Mouse (Mus musculus) MEL (cell line): ENCODE measurements around the gene Ess2. TPM values are rescaled to one million over a fixed set of nuclear protein-coding genes. Genes with fewer than 3 reads are reported as not detected.
"Not testable (repeated sequence)": the region's sequence is repeated elsewhere in the genome, so short reads cannot be mapped to it uniquely, and the experiment has no call there.

ENCODE experiments used
- DNase-seq: peaks from one replicate; pipeline ENCODE4 v3.0.0; 2011; ENCODE audit warnings: low read depth, low spot score
- H3K27ac ChIP-seq: 2 replicates; pipeline ENCODE4 v1.5.1; 2012; ENCODE audit warnings: low read depth, mild to moderate bottlenecking, control low read depth, low read length, moderate library complexity; ENCODE audit not compliant: control insufficient read depth
- H3K27me3 ChIP-seq, 2 experiments: fragments of 150-350 bp in 1 of 2; sonication (generic) in 1 of 2; 2 replicates each; pipeline ENCODE4 v1.6.1; 2012; ENCODE audit warnings: low read length in 2 of 2, mild to moderate bottlenecking in 2 of 2, improper control_type of control experiment in 1 of 2, moderate library complexity in 1 of 2; ENCODE audit not compliant: insufficient read depth in 2 of 2, control insufficient read depth in 1 of 2
- H3K36me3 ChIP-seq, 2 experiments: 2 replicates each; pipeline ENCODE4 v1.6.1; 2012 to 2014; ENCODE audit warnings: low read length in 2 of 2, improper control_type of control experiment in 1 of 2, inconsistent platforms in 1 of 2, mild to moderate bottlenecking in 1 of 2; ENCODE audit not compliant: insufficient read depth in 2 of 2, control insufficient read depth in 1 of 2
- H3K4me1 ChIP-seq, 2 experiments: fragments of 150-350 bp in 1 of 2; sonication (generic) in 1 of 2; 2 replicates each; pipeline ENCODE4 v1.6.1; 2012; ENCODE audit warnings: low read length in 2 of 2, improper control_type of control experiment in 1 of 2, mild to moderate bottlenecking in 1 of 2; ENCODE audit not compliant: insufficient read depth in 2 of 2, control insufficient read depth in 1 of 2
- H3K4me3 ChIP-seq, 2 experiments: fragments of 150-350 bp in 1 of 2; sonication (generic) in 1 of 2; 2 replicates each; pipeline ENCODE4 v1.5.1; 2012; ENCODE audit warnings: low read depth in 2 of 2, low read length in 2 of 2, mild to moderate bottlenecking in 2 of 2, moderate library complexity in 2 of 2, control low read depth in 1 of 2, improper control_type of control experiment in 1 of 2; ENCODE audit not compliant: control insufficient read depth in 1 of 2, insufficient read depth in 1 of 2
- H3K79me2 ChIP-seq: 2 replicates; pipeline ENCODE4 v1.6.1; 2012; ENCODE audit warnings: mild to moderate bottlenecking, low read length, moderate library complexity; ENCODE audit not compliant: control insufficient read depth, poor library complexity, insufficient read depth
- H3K9ac ChIP-seq: 2 replicates; pipeline ENCODE4 v1.6.1; 2012; ENCODE audit warnings: low read depth, mild to moderate bottlenecking, control low read depth, low read length, moderate library complexity; ENCODE audit not compliant: control insufficient read depth, poor library complexity, severe bottlenecking
- H3K9me3 ChIP-seq: fragments of 150-350 bp; sonication (generic); replicated peaks from 2 replicates; pipeline ENCODE4 v1.6.1; 2012; ENCODE audit warnings: mild to moderate bottlenecking, low read length, improper control_type of control experiment, moderate library complexity; ENCODE audit not compliant: insufficient read depth
- CHD2 ChIP-seq: IDR thresholded peaks from 2 replicates; pipeline ENCODE4 v1.6.1; 2011; ENCODE audit warnings: low read length, improper control_type of control experiment
- CTCF ChIP-seq, 3 experiments: IDR thresholded peaks in 2 of 3; conservative IDR thresholded peaks in 1 of 3; 2 replicates each; pipeline ENCODE4 v1.5.1; 2011 to 2012; ENCODE audit warnings: low read length in 3 of 3, low read depth in 2 of 3, mild to moderate bottlenecking in 2 of 3, improper control_type of control experiment in 1 of 3, inconsistent platforms in 1 of 3, mixed read lengths in 1 of 3, moderate library complexity in 1 of 3; ENCODE audit not compliant: control insufficient read depth in 1 of 3, insufficient read depth in 1 of 3, poor library complexity in 1 of 3, severe bottlenecking in 1 of 3
- E2F4 ChIP-seq: IDR thresholded peaks from 2 replicates; pipeline ENCODE4 v1.6.1; 2011; ENCODE audit warnings: low read depth, low read length, improper control_type of control experiment, borderline replicate concordance
- ELF1 ChIP-seq: IDR thresholded peaks from 2 replicates; pipeline ENCODE4 v1.6.1; 2014; ENCODE audit warnings: low read depth, mild to moderate bottlenecking, inconsistent platforms, low read length, improper control_type of control experiment, moderate library complexity
- GABPA ChIP-seq: IDR thresholded peaks from 2 replicates; pipeline ENCODE4 v1.6.1; 2012; ENCODE audit warnings: low read depth, mild to moderate bottlenecking, inconsistent platforms, low read length, improper control_type of control experiment, moderate library complexity
- HCFC1 ChIP-seq: IDR thresholded peaks from 2 replicates; pipeline ENCODE4 v1.6.1; 2012; ENCODE audit warnings: low read depth, mild to moderate bottlenecking, inconsistent platforms, low read length, improper control_type of control experiment, moderate library complexity
- JUND ChIP-seq: IDR thresholded peaks from 2 replicates; pipeline ENCODE4 v1.6.1; 2011; ENCODE audit warnings: low read depth, mild to moderate bottlenecking, improper control_type of control experiment, low read length
- KAT2A ChIP-seq: conservative IDR thresholded peaks from 2 replicates; pipeline ENCODE4 v1.6.1; 2012; ENCODE audit warnings: low read depth, low read length, improper control_type of control experiment, inconsistent platforms
- MAX ChIP-seq: IDR thresholded peaks from 2 replicates; pipeline ENCODE4 v1.6.1; 2011; ENCODE audit warnings: low read length, improper control_type of control experiment
- MAZ ChIP-seq: IDR thresholded peaks from 2 replicates; pipeline ENCODE4 v1.6.1; 2012; ENCODE audit warnings: low read depth, mild to moderate bottlenecking, inconsistent platforms, low read length, improper control_type of control experiment
- MEF2A ChIP-seq: IDR thresholded peaks from 2 replicates; pipeline ENCODE4 v1.6.1; 2014; ENCODE audit warnings: low read depth, mild to moderate bottlenecking, inconsistent platforms, low read length, improper control_type of control experiment; ENCODE audit not compliant: poor library complexity, insufficient replicate concordance, severe bottlenecking; ENCODE audit errors: extremely low read depth
- MXI1 ChIP-seq: IDR thresholded peaks from 2 replicates; pipeline ENCODE4 v1.6.1; 2011; ENCODE audit warnings: mild to moderate bottlenecking, low read depth, low read length, improper control_type of control experiment
- MYB ChIP-seq: IDR thresholded peaks from 2 replicates; pipeline ENCODE4 v1.6.1; 2011; ENCODE audit warnings: mild to moderate bottlenecking, low read depth, low read length, improper control_type of control experiment
- MYC ChIP-seq: IDR thresholded peaks from 2 replicates; pipeline ENCODE4 v1.6.1; 2011; ENCODE audit warnings: low read depth, mild to moderate bottlenecking, low read length, improper control_type of control experiment, moderate library complexity
- NELFE ChIP-seq: IDR thresholded peaks from 2 replicates; pipeline ENCODE4 v1.6.1; 2011; ENCODE audit warnings: low read depth, low read length, improper control_type of control experiment
- NRF1 ChIP-seq: IDR thresholded peaks from 2 replicates; pipeline ENCODE4 v1.6.1; 2014; ENCODE audit warnings: low read depth, mild to moderate bottlenecking, inconsistent platforms, low read length, improper control_type of control experiment, moderate library complexity; ENCODE audit not compliant: poor library complexity, insufficient read depth, severe bottlenecking
- POLR2A ChIP-seq, 2 experiments: IDR thresholded peaks; 2 replicates each; pipeline ENCODE4 v1.6.1; 2011 to 2012; ENCODE audit warnings: low read length in 2 of 2, mild to moderate bottlenecking in 2 of 2, control low read depth in 1 of 2, improper control_type of control experiment in 1 of 2, low read depth in 1 of 2, moderate library complexity in 1 of 2; ENCODE audit not compliant: control insufficient read depth in 1 of 2, insufficient read depth in 1 of 2, poor library complexity in 1 of 2
- POLR2AphosphoS5 ChIP-seq: IDR thresholded peaks from 2 replicates; pipeline ENCODE4 v1.6.1; 2012; ENCODE audit warnings: low read depth, borderline replicate concordance, mild to moderate bottlenecking, inconsistent platforms, low read length, moderate library complexity, mixed read lengths
- RCOR1 ChIP-seq: IDR thresholded peaks from 2 replicates; pipeline ENCODE4 v1.6.1; 2012; ENCODE audit warnings: low read depth, mild to moderate bottlenecking, inconsistent platforms, low read length, improper control_type of control experiment
- SIN3A ChIP-seq: IDR thresholded peaks from 2 replicates; pipeline ENCODE4 v1.6.1; 2012; ENCODE audit warnings: low read length, improper control_type of control experiment, inconsistent platforms
- SMC3 ChIP-seq: IDR thresholded peaks from 2 replicates; pipeline ENCODE4 v1.6.1; 2011; ENCODE audit warnings: low read depth, low read length, improper control_type of control experiment
- TCF12 ChIP-seq: IDR thresholded peaks from 2 replicates; pipeline ENCODE4 v1.6.1; 2014; ENCODE audit warnings: low read depth, mild to moderate bottlenecking, inconsistent platforms, low read length, improper control_type of control experiment, moderate library complexity
- USF1 ChIP-seq: IDR thresholded peaks from 2 replicates; pipeline ENCODE4 v1.6.1; 2014; ENCODE audit warnings: low read depth, mild to moderate bottlenecking, inconsistent platforms, low read length, improper control_type of control experiment, moderate library complexity
- USF2 ChIP-seq, 2 experiments: IDR thresholded peaks; 2 replicates each; pipeline ENCODE4 v1.6.1; 2011 to 2012; ENCODE audit warnings: improper control_type of control experiment in 2 of 2, low read length in 2 of 2, borderline replicate concordance in 1 of 2, inconsistent platforms in 1 of 2, low read depth in 1 of 2, mild to moderate bottlenecking in 1 of 2; ENCODE audit not compliant: insufficient read depth in 1 of 2
- ZC3H11A ChIP-seq: IDR thresholded peaks from 2 replicates; pipeline ENCODE4 v1.6.1; 2012; ENCODE audit warnings: low read depth, mild to moderate bottlenecking, inconsistent platforms, low read length, improper control_type of control experiment
- ZKSCAN1 ChIP-seq: IDR thresholded peaks from 2 replicates; pipeline ENCODE4 v1.6.1; 2012; ENCODE audit warnings: low read depth, mild to moderate bottlenecking, inconsistent platforms, low read length, improper control_type of control experiment, moderate library complexity
- ZMIZ1 ChIP-seq: IDR thresholded peaks from 2 replicates; pipeline ENCODE4 v1.6.1; 2012; ENCODE audit warnings: low read depth, mild to moderate bottlenecking, inconsistent platforms, low read length, improper control_type of control experiment, moderate library complexity
- polyA plus RNA-seq, 2 experiments: library from polyadenylated mRNA; stranded (reverse) in 1 of 2; unstranded in 1 of 2; fragments of >175 nt in 1 of 2; fragments of >200 nt in 1 of 2; gene quantifications; 2 replicates each; pipeline versions ENCODE4 v1.2.1 to v1.2.4; 2012; ENCODE audit warnings: low replicate concordance in 2 of 2, low read depth in 1 of 2; ENCODE audit not compliant: insufficient read length in 2 of 2, insufficient read depth in 1 of 2, missing spikeins in 1 of 2
- total RNA-seq: library from RNA; depleted of rRNA; stranded (reverse); fragments of 300-350 nt; gene quantifications from 2 replicates; pipeline ENCODE4 v1.2.3, GENCODE M21; 2012

The Ess2 gene
- total and polyA plus RNA-seq, 3 experiments = 21.7 to 26.8 TPM; not detected in 1

DNA sequence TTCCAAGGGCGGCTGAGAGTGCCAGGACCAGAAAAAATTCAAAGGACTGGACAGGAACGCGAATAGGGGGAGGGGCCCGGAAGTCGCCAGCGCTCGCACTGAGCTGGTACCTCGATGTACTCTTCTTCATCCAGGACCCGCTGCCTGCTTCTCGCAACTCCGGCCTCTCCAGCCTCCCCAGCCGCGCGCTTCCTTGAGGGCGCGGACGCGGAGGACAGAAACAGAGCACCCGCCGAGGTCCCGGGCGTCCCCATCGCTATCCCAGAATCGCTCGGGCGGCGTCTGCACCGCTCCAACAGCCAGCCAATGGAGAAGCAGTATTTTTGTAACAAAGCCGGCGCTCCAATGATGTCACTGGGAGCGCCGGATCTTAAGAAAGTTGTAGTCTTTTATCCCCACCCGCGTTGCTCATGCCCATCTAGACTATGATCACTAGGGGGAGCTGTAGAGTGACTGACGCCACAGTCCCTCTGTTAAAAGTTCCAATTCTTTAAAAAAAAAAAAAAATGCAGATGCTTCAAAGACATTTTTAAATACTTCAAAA lies at the start of gene Ess2 (continued):
- TF ChIP-seq ZKSCAN1 (no peak), ELF1 (peak; percentile 82; the same call in 1 of the 2 replicates), MYC (peak; percentile 72; the same call in 1 of the 2 replicates)

DNA sequence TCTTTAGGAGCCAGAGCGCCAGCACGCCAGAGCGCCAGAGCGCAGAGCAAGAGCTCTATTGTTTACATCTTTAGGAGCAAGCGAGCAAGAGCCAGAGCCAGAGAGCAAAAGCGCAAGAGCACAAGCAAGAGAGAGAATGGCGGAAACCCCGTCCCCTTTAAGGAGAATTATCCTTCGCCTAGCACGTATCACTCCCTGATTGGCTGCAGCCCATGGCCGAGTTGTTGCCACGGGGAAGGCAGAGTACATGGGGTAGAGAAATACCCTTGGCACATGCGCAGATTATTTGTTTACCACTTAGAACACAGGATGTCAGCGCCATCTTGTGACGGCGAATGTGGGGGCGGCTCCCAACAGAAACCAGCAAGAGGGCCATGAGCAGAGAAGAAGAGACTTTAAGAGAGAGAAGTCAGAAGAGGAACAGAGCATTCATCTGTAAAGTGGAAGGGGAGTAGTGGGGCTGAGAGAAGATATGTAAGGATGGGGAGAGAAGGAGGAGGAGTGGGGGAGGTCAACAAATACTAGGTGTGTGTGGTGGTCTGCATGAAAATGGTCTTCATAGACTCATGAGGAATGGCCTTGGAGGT lies 45.0 kb upstream of the Ess2 start:
- peak in 1 of 2 experiments; percentile 47; a peak in 1 of 4 replicates for TF ChIP-seq POLR2A (IDR thresholded peaks at IDR 0.05; ENCODE audit: control insufficient read depth in 1 of 2, insufficient read depth in 1 of 2, low read depth in 1 of 2, low read length in 2 of 2, poor library complexity in 1 of 2)
- peak in 1 of 3 experiments; percentile 26; a peak in 2 of 6 replicates for TF ChIP-seq CTCF (IDR thresholded peaks at IDR 0.05 in 2 of 3, conservative IDR thresholded peaks at IDR 0.05 in 1 of 3; ENCODE audit: control insufficient read depth in 1 of 3, insufficient read depth in 1 of 3, low read depth in 2 of 3, low read length in 3 of 3, poor library complexity in 1 of 3, severe bottlenecking in 1 of 3)
- TF ChIP-seq NELFE = peak; percentile 28; the same call in 1 of the 2 replicates
- peak; percentile 66 for TF ChIP-seq NRF1
- peak; percentile 47 for TF ChIP-seq CHD2
- TF ChIP-seq ELF1 = peak; percentile 63; the same call in 1 of the 2 replicates
- TF ChIP-seq HCFC1 = peak; percentile 69; the same call in 1 of the 2 replicates
- TF ChIP-seq SIN3A = peak; percentile 56; the same call in 1 of the 2 replicates
- H3K4me3 ChIP-seq = peak overlapping the region; percentile 64 to 98
- H3K27me3 ChIP-seq, H3K79me2 ChIP-seq, H3K36me3 ChIP-seq, H3K9me3 ChIP-seq, H3K4me1 ChIP-seq: not testable (repeated sequence)
- DNase-seq = peak; percentile 84
- H3K27ac ChIP-seq = peak overlapping the region; percentile 86
- peak overlapping the region; percentile 67 for H3K9ac ChIP-seq

DNA sequence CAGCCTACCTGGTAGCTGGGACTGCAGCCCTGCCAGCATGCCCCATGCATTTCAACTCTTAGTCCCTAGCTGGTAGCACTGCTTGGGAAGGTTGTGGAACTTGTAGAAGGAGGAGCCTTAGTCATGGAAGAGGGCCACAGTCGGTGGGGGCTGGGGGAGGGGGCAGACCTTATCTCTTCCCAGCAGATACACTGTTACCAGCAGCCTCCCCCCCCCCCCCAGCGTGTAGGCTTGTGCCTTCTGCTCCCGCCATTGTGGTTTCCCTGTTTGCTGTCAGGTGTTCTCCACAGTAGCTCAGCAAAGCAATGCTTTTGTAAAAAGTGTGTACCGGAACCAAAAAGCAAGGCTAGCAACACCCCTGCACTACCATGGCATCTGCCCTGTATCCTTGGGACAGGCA lies 40.5 kb upstream of the Ess2 start:
- Histone ChIP-seq H3K4me3 (no peak overlapping the region), H3K27me3 (no peaks in the 10 kb centered on the region)
- peak; percentile 57 for DNase-seq
- TF ChIP-seq MAZ = no peak; the same call in 1 of the 2 replicates
- TF ChIP-seq CHD2 = no peak
- no peak; a peak in 1 of 4 replicates for TF ChIP-seq POLR2A (IDR thresholded peaks at IDR 0.05; ENCODE audit: control insufficient read depth in 1 of 2, insufficient read depth in 1 of 2, low read depth in 1 of 2, low read length in 2 of 2, poor library complexity in 1 of 2)
- TF ChIP-seq MEF2A = no peak
- TF ChIP-seq ZC3H11A = no peak
- TF ChIP-seq SMC3 = no peak
- TF ChIP-seq CTCF (IDR thresholded peaks at IDR 0.05 in 2 of 3, conservative IDR thresholded peaks at IDR 0.05 in 1 of 3; ENCODE audit: control insufficient read depth in 1 of 3, insufficient read depth in 1 of 3, low read depth in 2 of 3, low read length in 3 of 3, poor library complexity in 1 of 3, severe bottlenecking in 1 of 3) = no peak
- TF ChIP-seq MAX = no peak
- TF ChIP-seq KAT2A = no peak
- no peak for TF ChIP-seq USF2 (IDR thresholded peaks at IDR 0.05; ENCODE audit: borderline replicate concordance in 1 of 2, insufficient read depth in 1 of 2, low read depth in 1 of 2, low read length in 2 of 2)
- no peak for TF ChIP-seq E2F4
- TF ChIP-seq POLR2AphosphoS5 = no peak
- TF ChIP-seq HCFC1 = no peak
- TF ChIP-seq MXI1 = no peak
- peak; percentile 62 for TF ChIP-seq TCF12
- no peak for TF ChIP-seq GABPA
- TF ChIP-seq JUND = no peak
- TF ChIP-seq USF1 = no peak
- TF ChIP-seq MYC = no peak
- no peak for TF ChIP-seq MYB
- no peak for TF ChIP-seq RCOR1
- no peak for TF ChIP-seq ZMIZ1

More for the DNA sequence above, 40.5 kb upstream of the Ess2 start:
- H3K79me2 ChIP-seq = no peaks in the 10 kb centered on the region
- peaks cover 9 to 11% of the 10 kb centered on the region in 2 experiments; a peak in 3 of 4 replicates for H3K4me1 ChIP-seq
- no peak overlapping the region for H3K27ac ChIP-seq
- H3K36me3 ChIP-seq = peaks cover 3 to 4% of the 10 kb centered on the region in 2 experiments
- H3K9me3 ChIP-seq = no peaks in the 10 kb centered on the region
- no peak overlapping the region for H3K9ac ChIP-seq
